8 mouse cellular contexts compared by ENCODE assay signal in the genomic region with DNA sequence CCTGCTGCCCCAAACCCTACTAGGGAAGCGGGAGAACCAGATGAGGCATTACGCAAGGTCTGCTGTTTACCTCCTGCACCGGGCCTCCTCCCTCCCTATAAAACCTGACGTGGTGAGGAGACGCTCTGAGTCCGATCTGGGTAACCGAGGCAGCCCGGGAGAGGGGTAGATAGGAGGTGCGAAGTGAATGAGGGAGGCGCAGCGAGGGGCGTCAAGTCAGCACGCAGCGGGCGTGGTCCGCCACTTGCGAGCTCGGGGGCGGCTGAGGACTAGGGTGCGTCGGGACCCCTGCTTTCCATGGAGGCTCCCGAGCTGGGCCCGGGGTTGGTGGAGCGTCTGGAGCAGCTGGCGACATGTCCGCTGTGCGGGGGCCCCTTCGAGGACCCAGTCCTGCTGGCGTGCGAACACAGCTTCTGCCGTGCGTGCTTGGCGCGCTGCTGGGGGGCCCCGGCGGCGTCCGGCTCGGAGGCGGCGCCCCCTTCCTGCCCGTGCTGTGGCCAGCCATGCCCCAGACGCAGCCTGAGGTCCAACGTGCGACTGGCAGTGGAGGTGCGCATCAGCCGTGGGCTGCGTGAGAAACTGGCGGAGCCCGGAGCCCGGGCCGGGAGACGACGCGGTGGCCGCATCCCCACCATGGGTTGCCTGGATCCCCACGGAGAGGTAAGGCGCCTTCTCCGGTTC. TPM values are rescaled to one million over a fixed set of nuclear protein-coding genes. Genes with fewer than 3 reads are reported as not detected.
DNase-seq lines count a peak whose midpoint lies in the region; ATAC-seq lines count a peak whose summit lies in the region.

Gene Rnf39 (plus strand): TSS at position 128 of the 681 bp plus-strand sequence.

- H3K27me3 ChIP-seq in forebrain, embryonic 14.5 days (replicated peaks; ENCODE audit: control insufficient read depth, insufficient read depth, low read length): peaks cover 25% of the 10 kb centered on the region
- H3K27me3 ChIP-seq in kidney, embryonic 16.5 days (ENCODE audit: insufficient read depth, low read length): peaks cover 61% of the 10 kb centered on the region
- peaks cover 26% of the 10 kb centered on the region for H3K27me3 ChIP-seq in stomach, embryonic 14.5 days (ENCODE audit: control insufficient read depth, insufficient read depth, low read length)

- H3K9ac ChIP-seq in forebrain, embryonic 14.5 days (ENCODE audit: low read length): peak within 1 kb of the TSS; percentile 43
- H3K9ac ChIP-seq in kidney, embryonic 16.5 days (replicated peaks; ENCODE audit: low read length): peak within 1 kb of the TSS; percentile 48
- no peak within 1 kb of the TSS; the same call in 1 of the 2 replicates for H3K9ac ChIP-seq in stomach, embryonic 14.5 days (replicated peaks; ENCODE audit: low read depth, low read length)

- peak within 1 kb of the TSS; percentile 56 for H3K4me2 ChIP-seq in forebrain, embryonic 14.5 days (ENCODE audit: low read length)
- peak within 1 kb of the TSS; percentile 72 for H3K4me2 ChIP-seq in kidney, embryonic 16.5 days (replicated peaks; ENCODE audit: low read depth, low read length)
- H3K4me2 ChIP-seq in stomach, embryonic 14.5 days (replicated peaks; ENCODE audit: low read depth, low read length): peak within 1 kb of the TSS; percentile 76

- DNase-seq in embryo, embryonic 10.5 days (ENCODE audit: low spot score): peak; percentile 11
- DNase-seq in embryo, embryonic 10 days (ENCODE audit: low spot score): no peak
- DNase-seq in ZHBTc4 (ENCODE audit: low read depth, low spot score): peak; percentile 51
- peak; percentile 14 for DNase-seq in forebrain, embryonic 14.5 days (ENCODE audit: low spot score)
- peak; percentile 26 to 56 for DNase-seq in lung, postnatal 4 days
- no peak for DNase-seq in gastrocnemius, adult 18-20 months (ENCODE audit: low spot score)

- no peak for ATAC-seq in forebrain, embryonic 14.5 days
- no peak for ATAC-seq in kidney, embryonic 16.5 days (ENCODE audit: low FRiP score, low TSS enrichment)
- no peak for ATAC-seq in stomach, embryonic 14.5 days (ENCODE audit: insufficient number of reproducible peaks, insufficient read depth, low FRiP score, low read depth)

- H3K4me3 ChIP-seq in forebrain, embryonic 14.5 days (ENCODE audit: low read depth, low read length): peak within 1 kb of the TSS; percentile 31
- peak within 1 kb of the TSS; percentile 42 for H3K4me3 ChIP-seq in kidney, embryonic 16.5 days (ENCODE audit: low read length)
- H3K4me3 ChIP-seq in stomach, embryonic 14.5 days (ENCODE audit: low read depth, low read length): peak within 1 kb of the TSS; percentile 41

- no peak within 1 kb of the TSS for H3K27ac ChIP-seq in forebrain, embryonic 14.5 days (ENCODE audit: low read depth, low read length)
- H3K27ac ChIP-seq in kidney, embryonic 16.5 days (ENCODE audit: low read length): no peak within 1 kb of the TSS
- H3K27ac ChIP-seq in stomach, embryonic 14.5 days (ENCODE audit: low read length): no peak within 1 kb of the TSS

- no peaks in the 10 kb centered on the region for H3K9me3 ChIP-seq in forebrain, embryonic 14.5 days (replicated peaks; ENCODE audit: control insufficient read depth, low read length)
- H3K9me3 ChIP-seq in kidney, embryonic 16.5 days (ENCODE audit: low read length): no peaks in the 10 kb centered on the region
- H3K9me3 ChIP-seq in stomach, embryonic 14.5 days (ENCODE audit: control insufficient read depth, low read depth, low read length): no peaks in the 10 kb centered on the region

- no peaks in the 10 kb centered on the region for H3K36me3 ChIP-seq in forebrain, embryonic 14.5 days (ENCODE audit: control insufficient read depth, insufficient read depth, low read length)
- H3K36me3 ChIP-seq in kidney, embryonic 16.5 days (ENCODE audit: insufficient read depth, low read length): no peaks in the 10 kb centered on the region
- H3K36me3 ChIP-seq in stomach, embryonic 14.5 days (ENCODE audit: control insufficient read depth, insufficient read depth, low read length): no peaks in the 10 kb centered on the region

- 3% methylated on average over 45 of the region's 59 CpGs for WGBS in forebrain, embryonic 14.5 days
- 2% methylated on average over 58 of the region's 59 CpGs for WGBS in kidney, embryonic 16.5 days
- 1% methylated on average over 57 of the region's 59 CpGs for WGBS in stomach, embryonic 14.5 days

- H3K4me1 ChIP-seq in forebrain, embryonic 14.5 days (ENCODE audit: control insufficient read depth, insufficient read depth, low read length): peaks cover 5% of the 10 kb centered on the region
- H3K4me1 ChIP-seq in kidney, embryonic 16.5 days (ENCODE audit: insufficient read depth, low read length): peaks cover 16% of the 10 kb centered on the region
- 0 out of 2 replicates have a peak, but pooled peaks cover 4% of the 10 kb centered on the region for H3K4me1 ChIP-seq in stomach, embryonic 14.5 days (ENCODE audit: control insufficient read depth, insufficient read depth, low read length)

RNA-seq across cellular contexts. Expression of gene Rnf39, which starts in this region (rescaled TPM):
- polyA plus RNA-seq in forebrain, embryonic 14.5 days (2014; fragmentation: Nextera tagmentation; extraction: Ambion mirVana): 0.24 and 0.75 TPM in 2 replicates
- polyA plus RNA-seq in kidney, embryonic 16.5 days (2015; fragmentation: Nextera tagmentation; extraction: Ambion mirVana): 0.22 and 0.27 TPM in 2 replicates
- 0.87 and 1.2 TPM in 2 replicates for polyA plus RNA-seq in stomach, embryonic 14.5 days (2014; fragmentation: Nextera tagmentation; extraction: Ambion mirVana)
- total RNA-seq in gastrocnemius, adult 18-20 months (2021): under 1 TPM; 0.23 to 0.24 TPM

Comparison
In these comparisons a context has a peak if more than half of its experiments do, and no peak if none do; other contexts are left out.
1. DNase-seq: peak in embryo, embryonic 10.5 days (single experiment), ZHBTc4 (single experiment) and lung, postnatal 4 days (2 of 2); none in embryo, embryonic 10 days (single experiment) and gastrocnemius, adult 18-20 months (single experiment).
2. Peak in DNase-seq, H3K4me3 ChIP-seq, H3K9ac ChIP-seq and H3K4me2 ChIP-seq in forebrain, embryonic 14.5 days; RNA of the gene not detected or under 1 TPM.
3. Peak in every context shown above with its lines, with median percentiles within 50 percentile points of each other: H3K4me2 ChIP-seq and H3K4me3 ChIP-seq.